Comparison of ENCODE assay signal across 7 mouse cellular contexts in the genomic region with DNA sequence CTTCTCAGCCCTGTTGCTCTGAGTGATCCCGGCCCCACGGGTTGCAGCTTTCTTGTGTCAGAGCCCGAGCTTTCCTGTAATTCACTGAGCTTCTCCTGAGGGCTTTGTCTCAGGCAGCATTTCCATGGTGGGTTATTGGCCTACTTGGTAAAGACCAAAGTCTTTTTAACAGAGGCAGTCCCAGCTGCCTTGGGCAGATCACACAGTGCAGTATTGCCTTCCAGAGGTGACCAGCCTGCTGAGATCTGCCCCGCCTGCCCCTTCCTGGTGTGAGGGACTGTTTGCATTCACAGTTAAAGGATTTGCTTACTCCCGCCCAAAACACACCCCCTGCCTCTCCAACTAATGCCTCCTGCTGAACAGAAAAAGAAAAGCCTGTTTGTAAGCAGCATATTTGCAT. TPM values are rescaled to one million over a fixed set of nuclear protein-coding genes. Genes with fewer than 3 reads are reported as not detected.
DNase-seq lines count a peak whose midpoint lies in the region; ATAC-seq and TF ChIP-seq lines count a peak whose summit lies in the region.

No protein-coding gene starts in this region.

- DNase-seq in MN1 (ENCODE audit: low spot score), result peak; percentile 63
- DNase-seq in embryo, embryonic 11 days, result peak; percentile 50
- peak; percentile 71 for DNase-seq in lung, postnatal 0 days (ENCODE audit: low spot score)
- DNase-seq in layer of hippocampus, adult 11-12 months (ENCODE audit: low spot score), result no peak
- no peak for DNase-seq in cerebellum, adult 18-20 months

- TF ChIP-seq CTCF in lung, postnatal 0 days (IDR thresholded peaks at IDR 0.05), result peak; percentile 26; the same call in 1 of the 2 replicates

- WGBS in intestine, embryonic 15.5 days, result 13% methylated on average over 5 of the region's 5 CpGs
- 5% methylated on average over 5 of the region's 5 CpGs for WGBS in lung, postnatal 0 days

- peak overlapping the region; percentile 79 for H3K27ac ChIP-seq in intestine, embryonic 15.5 days
- H3K27ac ChIP-seq in lung, postnatal 0 days (ENCODE audit: low read length), result peak overlapping the region; percentile 90

- H3K36me3 ChIP-seq in intestine, embryonic 15.5 days, result no peaks in the 10 kb centered on the region
- H3K36me3 ChIP-seq in lung, postnatal 0 days (ENCODE audit: insufficient read depth, low read length), result no peaks in the 10 kb centered on the region

- H3K9me3 ChIP-seq in intestine, embryonic 15.5 days, result no peaks in the 10 kb centered on the region
- H3K9me3 ChIP-seq in lung, postnatal 0 days (ENCODE audit: low read length), result no peaks in the 10 kb centered on the region

- peak; percentile 48 for ATAC-seq in intestine, embryonic 15.5 days
- ATAC-seq in lung, postnatal 0 days, result peak; percentile 62
- ATAC-seq in inflammation-experienced regulatory T-cells, adult 6 months, result no peak

- H3K4me3 ChIP-seq in intestine, embryonic 15.5 days (replicated peaks), result no peak overlapping the region
- H3K4me3 ChIP-seq in lung, postnatal 0 days (ENCODE audit: low read depth, low read length), result no peak overlapping the region

- no peaks in the 10 kb centered on the region for H3K27me3 ChIP-seq in intestine, embryonic 15.5 days (replicated peaks)
- no peaks in the 10 kb centered on the region for H3K27me3 ChIP-seq in lung, postnatal 0 days (replicated peaks; ENCODE audit: insufficient read depth, low read length)

- no peak for TF ChIP-seq EP300 in lung, postnatal 0 days (IDR thresholded peaks at IDR 0.05)

- H3K4me2 ChIP-seq in intestine, embryonic 15.5 days (replicated peaks), result peak overlapping the region; percentile 28; the same call in 1 of the 2 replicates
- peak overlapping the region; percentile 33 for H3K4me2 ChIP-seq in lung, postnatal 0 days (replicated peaks; ENCODE audit: low read depth, low read length)

- H3K4me1 ChIP-seq in intestine, embryonic 15.5 days (replicated peaks), result peaks cover 58% of the 10 kb centered on the region
- peaks cover 34% of the 10 kb centered on the region for H3K4me1 ChIP-seq in lung, postnatal 0 days (ENCODE audit: insufficient read depth, low read depth, low read length)

- no peak overlapping the region for H3K9ac ChIP-seq in intestine, embryonic 15.5 days
- no peak overlapping the region for H3K9ac ChIP-seq in lung, postnatal 0 days (replicated peaks; ENCODE audit: low read depth)

RNA-seq across cellular contexts. Expression of a gene that starts 51.2 kb away (rescaled TPM):
- 20.9 and 26.5 TPM in 2 replicates for polyA plus RNA-seq in intestine, embryonic 15.5 days (2015; fragmentation: Nextera tagmentation; extraction: Ambion mirVana)
- 27.1 and 28.6 TPM in 2 replicates for polyA plus RNA-seq in lung, postnatal 0 days (2015; fragmentation: Nextera tagmentation; extraction: Ambion mirVana)
- 10 to 100 TPM in 2 of 3 experiments, 1 to 10 TPM in 1; 7.5 to 12.9 (median 11.8) TPM for polyA plus RNA-seq in inflammation-experienced regulatory T-cells, adult 6 months (2017; shearing (Covaris generic))

Comparison
In these comparisons a context has a peak if more than half of its experiments do, and no peak if none do; other contexts are left out.
1. DNase-seq: peak in MN1 (single experiment), embryo, embryonic 11 days (single experiment) and lung, postnatal 0 days (single experiment); none in layer of hippocampus, adult 11-12 months (single experiment) and cerebellum, adult 18-20 months (0 of 2).